Mouse (Mus musculus): ENCODE data around the gene P2rx7. TPM values are rescaled to one million over a fixed set of nuclear protein-coding genes. Genes with fewer than 3 reads are reported as not detected.

P2rx7 gene
- polyA plus RNA-seq, 1 experiment = 2.2 TPM

DNA sequence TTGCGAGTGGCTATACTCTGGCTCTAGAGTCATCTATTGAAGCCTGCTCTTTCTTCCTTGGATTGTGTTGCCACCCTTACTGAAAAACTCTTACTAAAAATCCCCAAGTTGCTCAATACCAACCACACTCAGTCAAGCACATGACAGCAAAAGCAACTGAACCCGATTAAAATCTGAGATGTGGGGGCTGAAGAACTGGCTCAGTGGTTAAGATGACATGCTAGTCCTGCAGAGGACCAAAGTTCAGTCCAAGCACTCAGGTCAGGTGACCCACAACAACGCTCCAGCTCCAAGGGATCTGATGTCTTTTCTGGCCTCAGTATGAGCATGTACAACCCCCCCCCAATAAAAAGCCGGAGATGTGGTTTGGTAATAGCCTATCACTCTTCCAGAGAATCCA, 60.9 kb downstream of the P2rx7 start:
- H3K36me3 ChIP-seq (ENCODE audit: control insufficient read depth, insufficient read depth) = no peaks in the 10 kb centered on the region

DNA sequence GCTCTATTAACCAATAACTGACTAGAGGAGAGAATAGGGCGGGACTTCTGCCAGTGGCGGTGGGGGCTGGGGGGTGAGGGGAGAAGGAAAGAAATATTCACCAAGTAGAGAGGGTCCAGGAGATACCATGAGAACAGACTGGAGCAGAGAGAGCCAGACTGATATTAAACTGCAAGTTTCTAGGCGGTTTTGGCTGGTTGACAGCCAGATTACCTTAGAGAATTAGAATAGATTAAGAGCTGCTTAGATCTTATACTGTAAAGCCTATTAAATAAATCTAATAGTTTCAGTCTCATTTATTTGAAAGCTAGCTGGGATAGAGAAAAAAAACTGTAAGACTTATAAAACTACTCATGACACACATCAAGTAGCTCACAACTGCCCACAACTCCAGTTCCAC, 61.5 kb downstream of the P2rx7 start:
- Histone ChIP-seq H3K4me2 (ENCODE audit: low read depth) (no peak overlapping the region), H3K4me3 (no peak overlapping the region), H3K36me3 (ENCODE audit: control insufficient read depth, insufficient read depth) (no peaks in the 10 kb centered on the region), H3K79me2 (ENCODE audit: control insufficient read depth, insufficient read depth) (no peaks in the 10 kb centered on the region), H3ac (ENCODE audit: control insufficient read depth, insufficient read length) (no peak overlapping the region), H3K27me3 (ENCODE audit: control insufficient read depth, insufficient read depth, insufficient read length) (no peaks in the 10 kb centered on the region)
- no peak for TF ChIP-seq TCF3 (IDR thresholded peaks at IDR 0.05; ENCODE audit: insufficient read length, low read depth)
- no peak for TF ChIP-seq REST (IDR thresholded peaks at IDR 0.05; ENCODE audit: insufficient read depth, insufficient read length)
- TF ChIP-seq TCF12 (IDR thresholded peaks at IDR 0.05; ENCODE audit: insufficient read depth, poor library complexity, severe bottlenecking) = no peak
- no peak for TF ChIP-seq MYOG (IDR thresholded peaks at IDR 0.05; ENCODE audit: control insufficient read depth in 1 of 3, insufficient read depth in 1 of 3, insufficient read length in 2 of 3, low read depth in 2 of 3)
- no peak for TF ChIP-seq MYOD1 (IDR thresholded peaks at IDR 0.05; ENCODE audit: control insufficient read depth in 1 of 3, insufficient read length in 2 of 3, low read depth in 2 of 3)
- no peak for TF ChIP-seq POLR2A (IDR thresholded peaks at IDR 0.05; ENCODE audit: insufficient read length, low read depth)
- no peak for TF ChIP-seq MAX (IDR thresholded peaks at IDR 0.05; ENCODE audit: low read depth)
- TF ChIP-seq E2F4 (IDR thresholded peaks at IDR 0.05; ENCODE audit: insufficient read depth) = no peak
- no peak for TF ChIP-seq SRF (IDR thresholded peaks at IDR 0.05; ENCODE audit: control insufficient read depth, insufficient read length, low read depth)
- no peak for TF ChIP-seq POLR2AphosphoS2 (IDR thresholded peaks at IDR 0.05; ENCODE audit: insufficient read length, low read depth)
- no peak for TF ChIP-seq USF1 (IDR thresholded peaks at IDR 0.05; ENCODE audit: low read depth)
- TF ChIP-seq CEBPB (IDR thresholded peaks at IDR 0.05; ENCODE audit: insufficient read depth, poor library complexity, severe bottlenecking) = no peak

More for the DNA sequence above, 60.9 kb downstream of the P2rx7 start:
- H3ac ChIP-seq (ENCODE audit: control insufficient read depth, insufficient read length) = no peak overlapping the region
- H3K79me2 ChIP-seq (ENCODE audit: control insufficient read depth, insufficient read depth) = no peaks in the 10 kb centered on the region
- TF ChIP-seq CEBPB (IDR thresholded peaks at IDR 0.05; ENCODE audit: insufficient read depth, poor library complexity, severe bottlenecking) (no peak), SRF (IDR thresholded peaks at IDR 0.05; ENCODE audit: control insufficient read depth, insufficient read length, low read depth) (no peak), POLR2AphosphoS2 (IDR thresholded peaks at IDR 0.05; ENCODE audit: insufficient read length, low read depth) (no peak), POLR2A (IDR thresholded peaks at IDR 0.05; ENCODE audit: insufficient read length, low read depth) (no peak), E2F4 (IDR thresholded peaks at IDR 0.05; ENCODE audit: insufficient read depth) (no peak), REST (IDR thresholded peaks at IDR 0.05; ENCODE audit: insufficient read depth, insufficient read length) (no peak), USF1 (IDR thresholded peaks at IDR 0.05; ENCODE audit: low read depth) (no peak), TCF12 (IDR thresholded peaks at IDR 0.05; ENCODE audit: insufficient read depth, poor library complexity, severe bottlenecking) (no peak), MYOG (IDR thresholded peaks at IDR 0.05; ENCODE audit: control insufficient read depth in 1 of 3, insufficient read depth in 1 of 3, insufficient read length in 2 of 3, low read depth in 2 of 3) (no peak), MAX (IDR thresholded peaks at IDR 0.05; ENCODE audit: low read depth) (no peak), MYOD1 (IDR thresholded peaks at IDR 0.05; ENCODE audit: control insufficient read depth in 1 of 3, insufficient read length in 2 of 3, low read depth in 2 of 3) (no peak), TCF3 (IDR thresholded peaks at IDR 0.05; ENCODE audit: insufficient read length, low read depth) (no peak)
- no peak overlapping the region for H3K4me2 ChIP-seq (ENCODE audit: low read depth)
- H3K27me3 ChIP-seq (ENCODE audit: control insufficient read depth, insufficient read depth, insufficient read length) = no peaks in the 10 kb centered on the region
- no peak overlapping the region for H3K4me3 ChIP-seq

DNA sequence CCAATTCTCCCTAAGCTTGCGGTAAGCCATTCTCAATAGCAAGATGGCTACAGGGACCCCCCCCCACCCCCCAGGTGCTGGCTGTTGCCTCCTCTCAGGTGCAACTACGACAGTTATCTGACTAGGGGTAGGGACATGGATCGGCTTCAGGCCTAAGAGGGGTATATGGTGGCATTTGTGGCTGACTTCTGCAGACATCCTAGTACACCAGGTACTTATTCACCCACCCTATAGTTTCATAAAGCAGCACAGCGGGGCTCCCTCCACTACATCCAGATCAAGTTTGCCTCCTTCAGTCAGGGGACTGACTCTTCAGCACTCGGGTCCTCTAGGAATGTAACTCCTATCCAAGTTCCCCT, 63.2 kb downstream of the P2rx7 start:
- Histone ChIP-seq H3K79me2 (ENCODE audit: control insufficient read depth, insufficient read depth) (no peaks in the 10 kb centered on the region), H3K4me3 (peak overlapping the region; percentile 80), H3ac (ENCODE audit: control insufficient read depth, insufficient read length) (peak overlapping the region; percentile 78), H3K27me3 (ENCODE audit: control insufficient read depth, insufficient read depth, insufficient read length) (no peaks in the 10 kb centered on the region), H3K36me3 (ENCODE audit: control insufficient read depth, insufficient read depth) (no peaks in the 10 kb centered on the region), H3K4me2 (ENCODE audit: low read depth) (peak overlapping the region; percentile 98)
- TF ChIP-seq REST (IDR thresholded peaks at IDR 0.05; ENCODE audit: insufficient read depth, insufficient read length) = no peak
- TF ChIP-seq MAX (IDR thresholded peaks at IDR 0.05; ENCODE audit: low read depth) = no peak
- no peak for TF ChIP-seq CEBPB (IDR thresholded peaks at IDR 0.05; ENCODE audit: insufficient read depth, poor library complexity, severe bottlenecking)
- no peak for TF ChIP-seq POLR2A (IDR thresholded peaks at IDR 0.05; ENCODE audit: insufficient read length, low read depth)
- TF ChIP-seq SRF (IDR thresholded peaks at IDR 0.05; ENCODE audit: control insufficient read depth, insufficient read length, low read depth) = no peak
- no peak for TF ChIP-seq TCF12 (IDR thresholded peaks at IDR 0.05; ENCODE audit: insufficient read depth, poor library complexity, severe bottlenecking)
- TF ChIP-seq POLR2AphosphoS2 (IDR thresholded peaks at IDR 0.05; ENCODE audit: insufficient read length, low read depth) = no peak
- no peak for TF ChIP-seq E2F4 (IDR thresholded peaks at IDR 0.05; ENCODE audit: insufficient read depth)
- TF ChIP-seq USF1 (IDR thresholded peaks at IDR 0.05; ENCODE audit: low read depth) = no peak
- no peak for TF ChIP-seq MYOG (IDR thresholded peaks at IDR 0.05; ENCODE audit: control insufficient read depth in 1 of 3, insufficient read depth in 1 of 3, insufficient read length in 2 of 3, low read depth in 2 of 3)
- TF ChIP-seq MYOD1 (IDR thresholded peaks at IDR 0.05; ENCODE audit: control insufficient read depth in 1 of 3, insufficient read length in 2 of 3, low read depth in 2 of 3) = no peak
- TF ChIP-seq TCF3 (IDR thresholded peaks at IDR 0.05; ENCODE audit: insufficient read length, low read depth) = no peak

GRCm38 (mm10) chr5:122707276-122708181, 63.8 kb downstream of the P2rx7 start, which contains the start of gene P2rx4:
Gene P2rx4, plus strand, starts transcription at chr5:122707544.
- Histone ChIP-seq H3ac (ENCODE audit: control insufficient read depth, insufficient read length) (peak within 1 kb of the TSS; percentile 78), H3K4me3 (peak within 1 kb of the TSS; percentile 80), H3K4me2 (ENCODE audit: low read depth) (peak within 1 kb of the TSS; percentile 98), H3K36me3 (ENCODE audit: control insufficient read depth, insufficient read depth) (no peaks in the 10 kb centered on the region), H3K79me2 (ENCODE audit: control insufficient read depth, insufficient read depth) (no peaks in the 10 kb centered on the region), H3K27me3 (ENCODE audit: control insufficient read depth, insufficient read depth, insufficient read length) (no peaks in the 10 kb centered on the region)
- peak in 2 of 3 experiments; percentile 73 to 84 for TF ChIP-seq MYOD1 (IDR thresholded peaks at IDR 0.05; ENCODE audit: control insufficient read depth in 1 of 3, insufficient read length in 2 of 3, low read depth in 2 of 3)
- peak in 2 of 3 experiments; percentile 67 to 81 for TF ChIP-seq MYOG (IDR thresholded peaks at IDR 0.05; ENCODE audit: control insufficient read depth in 1 of 3, insufficient read depth in 1 of 3, insufficient read length in 2 of 3, low read depth in 2 of 3)
- no peak for TF ChIP-seq MAX (IDR thresholded peaks at IDR 0.05; ENCODE audit: low read depth)
- no peak for TF ChIP-seq E2F4 (IDR thresholded peaks at IDR 0.05; ENCODE audit: insufficient read depth)
- TF ChIP-seq POLR2A (IDR thresholded peaks at IDR 0.05; ENCODE audit: insufficient read length, low read depth) = peak; percentile 99
- peak; percentile 64 for TF ChIP-seq USF1 (IDR thresholded peaks at IDR 0.05; ENCODE audit: low read depth)
- peak; percentile 95 for TF ChIP-seq POLR2AphosphoS2 (IDR thresholded peaks at IDR 0.05; ENCODE audit: insufficient read length, low read depth)

Measured in myocyte (in vitro differentiated cells).